Mouse (Mus musculus) liver, postnatal 0 days (tissue): Measurements from ENCODE around the gene Arpc1a.

Experiments
- CTCF ChIP-seq: sonication (generic); IDR thresholded peaks from 2 replicates; pipeline ENCODE4 v1.5.1; 2016; ENCODE audit warnings: antibody characterized with exemption, low read depth
- EP300 ChIP-seq: IDR thresholded peaks from 2 replicates; pipeline ENCODE4 v1.6.1; 2016; ENCODE audit warnings: antibody characterized with exemption, low read depth, mild to moderate bottlenecking

DNA sequence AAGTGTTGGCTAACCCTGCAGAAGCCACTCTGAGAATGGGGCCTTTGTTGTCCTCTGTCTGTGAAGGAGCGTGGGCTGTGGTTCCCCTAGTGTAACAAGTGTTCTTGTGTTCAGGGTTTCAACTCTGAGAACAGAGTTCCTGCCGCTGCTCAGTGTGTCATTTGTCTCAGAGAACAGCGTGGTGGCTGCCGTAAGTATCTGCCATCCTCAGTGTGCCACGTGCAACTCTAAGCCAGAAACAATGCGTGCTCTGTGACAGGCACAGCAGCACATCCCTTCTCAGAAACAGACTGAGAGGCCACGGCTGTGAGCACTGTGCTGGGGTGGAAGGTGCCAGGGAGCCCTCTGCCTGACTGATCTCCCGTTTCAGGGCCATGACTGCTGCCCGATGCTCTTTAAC lies 20.7 kb downstream of the Arpc1a start:
- TF ChIP-seq CTCF (no peak), EP300 (no peak)
